ENCODE assay signal across 9 mouse cellular contexts in genomic region chr15:97001416-97001815, GRCm38 (mm10). TPM values are rescaled to one million over a fixed set of nuclear protein-coding genes. Genes with fewer than 3 reads are reported as not detected.
DNase-seq lines count a peak whose midpoint lies in the region; ATAC-seq and TF ChIP-seq lines count a peak whose summit lies in the region.
"Had no signal": no experiment of that assay in that cellular context is flagged by ENCODE, and none has a peak within 500 bp of the region (broad histone marks: within the 10 kb centered on the region; RNA-seq: fewer than 3 reads in every experiment).

No protein-coding gene starts in this region.

- H3K27me3 ChIP-seq in heart, embryonic 10.5 days (ENCODE audit: insufficient read depth, poor library complexity, severe bottlenecking) = no peaks in the 10 kb centered on the region
- H3K27me3 ChIP-seq in midbrain, embryonic 10.5 days (ENCODE audit: low read depth, poor library complexity, severe bottlenecking) = no peaks in the 10 kb centered on the region
- H3K27me3 ChIP-seq in midbrain, postnatal 0 days (ENCODE audit: insufficient read depth, low read length) = no peaks in the 10 kb centered on the region
- H3K27me3 ChIP-seq in intestine, embryonic 16.5 days (replicated peaks; ENCODE audit: control insufficient read depth, insufficient read depth, low read length) = no peaks in the 10 kb centered on the region
- H3K27me3 ChIP-seq in neural tube, embryonic 11.5 days (ENCODE audit: control insufficient read depth, insufficient read depth, low read length) = no peaks in the 10 kb centered on the region

- H3K9me3 ChIP-seq in heart, embryonic 10.5 days = no peaks in the 10 kb centered on the region
- H3K9me3 ChIP-seq in midbrain, embryonic 10.5 days (replicated peaks) = no peaks in the 10 kb centered on the region
- no peaks in the 10 kb centered on the region for H3K9me3 ChIP-seq in midbrain, postnatal 0 days (ENCODE audit: low read length)
- H3K9me3 ChIP-seq in intestine, embryonic 16.5 days (ENCODE audit: control insufficient read depth, low read length) = no peaks in the 10 kb centered on the region
- H3K9me3 ChIP-seq in neural tube, embryonic 11.5 days (ENCODE audit: control insufficient read depth, low read length) = no peaks in the 10 kb centered on the region

- TF ChIP-seq CTCF in midbrain, postnatal 0 days (IDR thresholded peaks at IDR 0.05) = no peak

- no peak overlapping the region for H3K4me3 ChIP-seq in heart, embryonic 10.5 days
- no peak overlapping the region for H3K4me3 ChIP-seq in midbrain, embryonic 10.5 days
- H3K4me3 ChIP-seq in midbrain, postnatal 0 days (ENCODE audit: low read depth, low read length) = no peak overlapping the region
- no peak overlapping the region for H3K4me3 ChIP-seq in intestine, embryonic 16.5 days (ENCODE audit: low read length)
- H3K4me3 ChIP-seq in neural tube, embryonic 11.5 days (ENCODE audit: low read depth, low read length) = no peak overlapping the region

- H3K4me2 ChIP-seq in midbrain, postnatal 0 days (ENCODE audit: low read depth, low read length, poor library complexity, severe bottlenecking) = no peak overlapping the region
- H3K4me2 ChIP-seq in intestine, embryonic 16.5 days (ENCODE audit: low read depth, low read length) = no peak overlapping the region
- H3K4me2 ChIP-seq in neural tube, embryonic 11.5 days (ENCODE audit: low read depth) = no peak overlapping the region

- no peak for ATAC-seq in midbrain, postnatal 0 days (ENCODE audit: low FRiP score)
- 0 out of 2 replicates have a peak, but pooled peaks have one; percentile 3 for ATAC-seq in intestine, embryonic 16.5 days
- ATAC-seq in neural tube, embryonic 11.5 days (ENCODE audit: insufficient read depth, low FRiP score, low TSS enrichment) = no peak
- no peak for ATAC-seq in cerebellum, adult (ENCODE audit: insufficient number of reproducible peaks, low FRiP score, low TSS enrichment)

- peaks cover 56% of the 10 kb centered on the region for H3K4me1 ChIP-seq in heart, embryonic 10.5 days
- H3K4me1 ChIP-seq in midbrain, embryonic 10.5 days = 0 out of 2 replicates have a peak, but pooled peaks cover 7% of the 10 kb centered on the region
- H3K4me1 ChIP-seq in midbrain, postnatal 0 days (ENCODE audit: insufficient read depth, low read length) = no peaks in the 10 kb centered on the region
- H3K4me1 ChIP-seq in intestine, embryonic 16.5 days (ENCODE audit: control insufficient read depth, insufficient read depth, low read length) = peaks cover 15% of the 10 kb centered on the region
- H3K4me1 ChIP-seq in neural tube, embryonic 11.5 days (ENCODE audit: control insufficient read depth, insufficient read depth, low read length) = no peaks in the 10 kb centered on the region

- WGBS in heart, embryonic 10.5 days = 47% methylated on average over 12 of the region's 12 CpGs
- 59% methylated on average over 12 of the region's 12 CpGs for WGBS in midbrain, embryonic 10.5 days
- 62% methylated on average over 12 of the region's 12 CpGs for WGBS in midbrain, postnatal 0 days
- WGBS in intestine, embryonic 16.5 days = 59% methylated on average over 12 of the region's 12 CpGs
- WGBS in neural tube, embryonic 11.5 days = 51% methylated on average over 12 of the region's 12 CpGs

- no peak for DNase-seq in heart, embryonic 10.5 days (ENCODE audit: low spot score)
- DNase-seq in heart, adult 8-10 months (ENCODE audit: low spot score) = no peak
- peak; percentile 12 for DNase-seq in midbrain, embryonic 10.5 days (ENCODE audit: low spot score)
- DNase-seq in midbrain, postnatal 0 days (ENCODE audit: low spot score) = no peak
- no peak for DNase-seq in neural tube, embryonic 11.5 days (ENCODE audit: low spot score)
- no peak for DNase-seq in cerebellum, postnatal 25 days
- DNase-seq: cerebellum, adult 11 months had no signal

- no peak overlapping the region for H3K9ac ChIP-seq in midbrain, postnatal 0 days (replicated peaks; ENCODE audit: low read length, poor library complexity, severe bottlenecking)
- no peak overlapping the region for H3K9ac ChIP-seq in intestine, embryonic 16.5 days (ENCODE audit: low read depth, low read length)
- no peak overlapping the region for H3K9ac ChIP-seq in neural tube, embryonic 11.5 days (ENCODE audit: low read length)

- peaks cover 44% of the 10 kb centered on the region for H3K36me3 ChIP-seq in heart, embryonic 10.5 days
- no peaks in the 10 kb centered on the region for H3K36me3 ChIP-seq in midbrain, embryonic 10.5 days
- H3K36me3 ChIP-seq in midbrain, postnatal 0 days (ENCODE audit: insufficient read depth, low read length) = no peaks in the 10 kb centered on the region
- no peaks in the 10 kb centered on the region for H3K36me3 ChIP-seq in intestine, embryonic 16.5 days (ENCODE audit: control insufficient read depth, insufficient read depth, low read length)
- no peaks in the 10 kb centered on the region for H3K36me3 ChIP-seq in neural tube, embryonic 11.5 days (ENCODE audit: control insufficient read depth, insufficient read depth, low read length)

- H3K27ac ChIP-seq in heart, embryonic 10.5 days = peak overlapping the region; percentile 85
- no peak overlapping the region; the same call in 1 of the 2 replicates for H3K27ac ChIP-seq in midbrain, embryonic 10.5 days (replicated peaks)
- no peak overlapping the region for H3K27ac ChIP-seq in midbrain, postnatal 0 days (ENCODE audit: low read depth, low read length)
- H3K27ac ChIP-seq in intestine, embryonic 16.5 days (ENCODE audit: low read length) = peak overlapping the region; percentile 47
- peak overlapping the region; percentile 72 for H3K27ac ChIP-seq in neural tube, embryonic 11.5 days (ENCODE audit: low read depth, low read length)

RNA-seq across cellular contexts. Expression of gene Slc38a4, which starts 54.3 kb away (rescaled TPM):
- 148 and 160 TPM in 2 replicates for polyA plus RNA-seq in heart, embryonic 10.5 days (2016; fragmentation: Nextera tagmentation; extraction: Ambion mirVana)
- 1 to 10 TPM; 3.0 to 5.3 (median 3.7) TPM for total RNA-seq in heart, adult 8-10 months (2022)
- 24.4 and 27.3 TPM in 2 replicates for polyA plus RNA-seq in midbrain, embryonic 10.5 days (2016; fragmentation: Nextera tagmentation; extraction: Ambion mirVana)
- 4.0 and 4.5 TPM in 2 replicates for total RNA-seq in midbrain, postnatal 0 days (2014; rRNA removed)
- polyA plus RNA-seq in midbrain, postnatal 0 days (2015; fragmentation: Nextera tagmentation; extraction: Ambion mirVana) = 3.7 and 3.9 TPM in 2 replicates
- polyA plus RNA-seq in intestine, embryonic 16.5 days (2015; fragmentation: Nextera tagmentation; extraction: Ambion mirVana) = 31.9 and 32.8 TPM in 2 replicates
- polyA plus RNA-seq in neural tube, embryonic 11.5 days (2014; fragmentation: Nextera tagmentation; extraction: Ambion mirVana) = 53.5 and 53.9 TPM in 2 replicates

Comparison
In these comparisons a context has a peak if more than half of its experiments do, and no peak if none do; other contexts are left out.
1. H3K27ac ChIP-seq: peak in heart, embryonic 10.5 days (single experiment), intestine, embryonic 16.5 days (single experiment) and neural tube, embryonic 11.5 days (single experiment); none in midbrain, embryonic 10.5 days (single experiment) and midbrain, postnatal 0 days (single experiment).